Mouse (Mus musculus) neural tube, embryonic 11.5 days (tissue): Measurements from ENCODE around the gene Ctf2. TPM values are rescaled to one million over a fixed set of nuclear protein-coding genes. Genes with fewer than 3 reads are reported as not detected.

Experiments
- ATAC-seq: fragments of 200-750 bp; cut with Nextera tagmentation; 2 replicates; pipeline ENCODE4 v1.8.0; 2017; ENCODE audit warnings: moderate number of reproducible peaks, mild to moderate bottlenecking, moderate TSS enrichment, moderate library complexity; ENCODE audit not compliant: insufficient read depth, low FRiP score, low TSS enrichment
- DNase-seq: peaks from one replicate; pipeline ENCODE4 v3.0.0-alpha.2; 2015; ENCODE audit warnings: low spot score
- H3K27ac ChIP-seq: fragments of 300-500 bp; sonication (generic); 2 replicates; pipeline ENCODE4 v1.5.1; 2014; ENCODE audit warnings: low read depth, mild to moderate bottlenecking, low read length
- H3K27me3 ChIP-seq: fragments of 300-500 bp; sonication (generic); 2 replicates; pipeline ENCODE4 v1.6.1; 2014; ENCODE audit warnings: mild to moderate bottlenecking, low read length, mixed read lengths; ENCODE audit not compliant: control insufficient read depth, insufficient read depth
- H3K36me3 ChIP-seq: fragments of 300-500 bp; sonication (generic); 2 replicates; pipeline ENCODE4 v1.6.1; 2014; ENCODE audit warnings: mild to moderate bottlenecking, low read length, moderate library complexity, mixed read lengths; ENCODE audit not compliant: control insufficient read depth, insufficient read depth
- H3K4me1 ChIP-seq: fragments of 300-500 bp; sonication (generic); 2 replicates; pipeline ENCODE4 v1.6.1; 2014; ENCODE audit warnings: low read length, mixed read lengths; ENCODE audit not compliant: control insufficient read depth, insufficient read depth
- H3K4me2 ChIP-seq: fragments of 300-500 bp; sonication (generic); 2 replicates; pipeline ENCODE4 v1.6.1; 2014; ENCODE audit warnings: low read depth, mild to moderate bottlenecking, moderate library complexity
- H3K4me3 ChIP-seq: fragments of 300-500 bp; sonication (generic); 2 replicates; pipeline ENCODE4 v1.5.1; 2014; ENCODE audit warnings: low read depth, low read length
- H3K9ac ChIP-seq: fragments of 300-500 bp; sonication (generic); 2 replicates; pipeline ENCODE4 v1.6.1; 2014; ENCODE audit warnings: mild to moderate bottlenecking, low read length
- H3K9me3 ChIP-seq: fragments of 300-500 bp; sonication (generic); 2 replicates; pipeline ENCODE4 v1.6.1; 2016; ENCODE audit warnings: low read length; ENCODE audit not compliant: control insufficient read depth
- WGBS: fragments of 180-500 bp; shearing (Covaris S2); extraction: QIAGEN DNeasy Blood & Tissue Kit; methylation state at CpG from one replicate; pipeline ENCODE4 v1.1.7; 2014; 5-methylcytosine and 5-hydroxymethylcytosine counted together
- polyA plus RNA-seq: library from polyadenylated mRNA; unstranded; fragments of >200 nt; fragmentation: Nextera tagmentation; extraction: Ambion mirVana; gene quantifications from 2 replicates; pipeline ENCODE4 v1.2.1, GENCODE M21; 2014

The Ctf2 gene
- polyA plus RNA-seq, 1 experiment from 2014 or later = not detected

DNA sequence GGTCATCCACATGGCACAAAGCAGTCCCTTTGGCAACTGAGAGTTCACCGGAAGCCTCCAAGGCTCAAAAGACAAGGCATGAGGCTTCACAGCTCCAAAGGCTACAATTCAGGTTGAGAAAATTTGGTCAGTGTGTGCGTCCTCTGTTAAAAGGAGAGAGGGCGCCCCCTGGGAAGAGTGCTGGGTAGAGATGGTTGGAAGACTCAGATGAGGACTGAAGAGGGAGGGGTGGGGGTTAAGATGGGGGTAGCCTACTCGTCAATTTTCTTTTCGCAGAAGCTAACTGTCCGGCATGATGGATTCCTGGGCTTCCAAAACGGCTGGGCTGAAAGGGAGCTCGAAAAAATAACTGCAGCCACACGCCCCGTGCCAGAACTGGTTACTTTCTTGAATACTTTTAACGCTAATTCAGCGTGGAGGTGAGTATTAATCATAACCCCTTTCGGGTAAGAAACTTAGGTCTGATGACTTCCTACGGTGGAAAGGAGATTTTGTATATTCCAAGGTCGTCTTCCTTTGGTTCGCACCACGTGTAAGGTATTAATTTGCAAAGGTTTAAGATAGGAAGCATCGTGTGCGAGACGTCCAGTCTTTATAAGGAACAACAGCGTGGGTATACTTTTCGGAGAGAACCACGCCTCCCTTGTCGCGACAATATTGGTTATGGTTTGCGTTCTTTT lies 12.5 kb upstream of the Ctf2 start, which contains the start of gene Fbxl19:
Fbxl19 (plus strand) TSS at position 178 of the 680 bp plus-strand sequence.
- ATAC-seq = no peak
- peak within 1 kb of the TSS; percentile 92 for H3K9ac ChIP-seq

DNA sequence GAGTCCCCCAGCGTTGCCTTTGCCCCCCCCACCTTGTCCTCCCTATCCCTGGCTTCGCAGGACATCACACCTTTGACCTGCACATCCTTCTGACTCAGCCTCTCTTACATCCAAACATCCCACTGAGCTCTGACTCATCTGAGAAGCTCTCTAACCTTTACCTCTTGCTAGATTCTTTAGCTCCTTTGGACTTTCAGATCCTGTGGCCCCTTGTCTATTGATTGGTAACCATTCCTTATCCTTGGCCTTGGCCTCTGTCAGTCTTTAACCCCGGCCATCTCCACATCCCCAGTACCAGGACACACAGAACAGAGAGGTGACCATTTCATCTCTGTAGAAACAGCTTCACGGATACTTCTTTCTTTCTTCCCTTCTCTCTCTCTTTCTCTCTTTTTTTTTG lies 1.8 kb downstream of the Ctf2 start:
- Histone ChIP-seq H3K36me3 (no peaks in the 10 kb centered on the region), H3K9ac (no peak overlapping the region), H3K27ac (no peak overlapping the region), H3K4me2 (no peak overlapping the region), H3K4me1 (no peaks in the 10 kb centered on the region), H3K9me3 (no peaks in the 10 kb centered on the region), H3K27me3 (no peaks in the 10 kb centered on the region), H3K4me3 (no peak overlapping the region)
- no peak for DNase-seq
- 75% methylated on average over 4 of the region's 4 CpGs for WGBS
- ATAC-seq = no peak

More for the DNA sequence above, 12.5 kb upstream of the Ctf2 start, which contains the start of gene Fbxl19:
- Histone ChIP-seq H3K9me3 (no peaks in the 10 kb centered on the region), H3K27ac (peak within 1 kb of the TSS; percentile 89), H3K4me2 (peak within 1 kb of the TSS; percentile 87), H3K27me3 (no peaks in the 10 kb centered on the region), H3K4me3 (peak within 1 kb of the TSS; percentile 91), H3K4me1 (peaks cover 3% of the 10 kb centered on the region; the same call in 1 of the 2 replicates), H3K36me3 (peaks cover 4% of the 10 kb centered on the region)
- peak; percentile 80 for DNase-seq
- WGBS = 1% methylated on average over 26 of the region's 26 CpGs

DNA sequence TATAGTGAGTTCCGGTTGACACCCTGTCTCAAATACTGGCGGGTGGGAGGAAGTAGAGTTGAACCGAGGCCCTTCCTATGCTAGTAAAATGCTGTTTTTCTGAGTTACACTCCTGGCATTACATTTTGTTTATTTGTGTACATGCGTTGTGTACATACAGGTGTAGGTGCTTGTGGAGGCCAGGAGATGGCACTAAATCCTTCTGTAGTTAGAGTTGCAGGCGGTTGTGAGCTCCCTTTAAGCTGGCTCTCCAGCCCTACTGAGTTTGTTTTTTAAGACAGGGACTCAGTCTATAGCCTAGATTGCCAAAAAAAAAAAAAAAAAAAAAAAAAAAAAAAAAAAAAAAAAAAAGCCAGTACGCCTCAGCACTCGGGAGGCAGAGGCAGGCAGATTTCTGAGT lies 4.1 kb downstream of the Ctf2 start:
- Histone ChIP-seq H3K4me1 (no peaks in the 10 kb centered on the region), H3K27ac (no peak overlapping the region), H3K9me3 (no peaks in the 10 kb centered on the region), H3K4me2 (no peak overlapping the region), H3K27me3 (no peaks in the 10 kb centered on the region), H3K9ac (no peak overlapping the region), H3K4me3 (no peak overlapping the region), H3K36me3 (no peaks in the 10 kb centered on the region)
- WGBS = 86% methylated on average over 7 of the region's 7 CpGs
- no peak for DNase-seq
- ATAC-seq = no peak

DNA sequence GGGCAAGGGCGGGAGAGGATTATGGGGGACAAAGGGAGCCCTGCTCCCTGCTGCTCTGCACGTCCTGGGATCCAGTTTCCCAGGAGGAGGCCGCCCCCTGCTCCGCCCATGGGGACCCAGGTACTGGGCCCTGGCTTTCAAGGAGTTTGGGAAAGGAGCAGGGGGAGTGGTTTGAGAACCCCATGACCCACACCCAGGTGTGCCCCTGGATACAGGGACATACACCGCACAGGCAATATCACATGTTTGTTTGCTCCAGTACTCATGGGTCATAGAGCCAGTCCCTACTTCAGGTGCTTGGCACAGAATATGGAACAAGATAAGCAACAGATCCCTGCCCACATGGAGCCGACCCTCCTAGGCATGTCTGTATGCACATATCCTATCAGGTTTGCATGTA lies 6.0 kb downstream of the Ctf2 start:
- H3K27me3 ChIP-seq = no peaks in the 10 kb centered on the region
- WGBS = 57% methylated on average over 6 of the region's 6 CpGs
- H3K36me3 ChIP-seq = no peaks in the 10 kb centered on the region
- H3K9me3 ChIP-seq = no peaks in the 10 kb centered on the region
- DNase-seq (no peak), ATAC-seq (no peak)
- no peak overlapping the region for H3K4me3 ChIP-seq
- no peak overlapping the region for H3K27ac ChIP-seq
- no peaks in the 10 kb centered on the region for H3K4me1 ChIP-seq
- no peak overlapping the region for H3K4me2 ChIP-seq
- H3K9ac ChIP-seq = no peak overlapping the region

DNA sequence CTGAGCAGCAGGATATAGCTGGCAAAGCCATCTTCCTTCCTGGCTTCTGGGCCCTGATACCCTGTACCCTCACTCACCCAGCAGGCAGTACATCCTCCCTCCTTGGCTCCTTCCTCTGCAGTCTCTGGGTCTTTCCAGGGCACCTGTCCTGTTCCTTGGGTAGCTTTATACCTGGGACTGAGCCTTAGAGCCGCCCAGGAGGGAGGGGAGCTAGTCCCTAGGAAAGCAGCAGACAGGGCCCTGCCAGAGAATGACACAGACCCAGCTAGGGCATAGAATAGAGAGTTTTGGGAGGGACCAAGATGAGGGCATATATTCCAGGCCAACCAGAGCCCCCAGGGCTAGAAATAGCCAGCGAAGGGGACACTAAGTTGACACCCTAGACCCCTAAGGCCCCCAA lies 6.5 kb downstream of the Ctf2 start:
- Histone ChIP-seq H3K27ac (no peak overlapping the region), H3K9me3 (no peaks in the 10 kb centered on the region), H3K4me2 (no peak overlapping the region), H3K9ac (no peak overlapping the region), H3K4me1 (no peaks in the 10 kb centered on the region), H3K36me3 (no peaks in the 10 kb centered on the region), H3K27me3 (no peaks in the 10 kb centered on the region), H3K4me3 (no peak overlapping the region)
- DNase-seq = no peak
- no peak for ATAC-seq
- 40% methylated on average over 2 of the region's 2 CpGs for WGBS

DNA sequence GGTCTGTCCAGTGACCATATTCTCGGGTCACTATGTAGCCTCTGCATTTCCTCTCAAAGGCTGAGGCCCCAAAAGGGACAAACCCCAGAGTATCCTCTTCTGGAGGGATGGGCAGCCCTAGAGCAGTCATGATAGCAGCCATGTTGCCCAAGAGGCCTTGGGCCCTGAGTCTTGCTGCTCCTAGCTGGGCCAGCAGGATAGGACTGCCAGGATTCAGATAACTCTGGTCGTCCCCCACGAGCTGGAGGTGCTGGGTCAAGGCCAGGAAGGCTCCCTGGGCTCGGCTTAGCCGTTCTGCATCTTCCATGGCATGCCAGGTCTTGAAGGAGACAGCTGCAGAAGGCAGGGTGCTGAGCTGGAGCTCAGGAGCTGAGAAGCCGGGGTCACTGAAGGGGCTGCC lies 12.7 kb downstream of the Ctf2 start:
- Histone ChIP-seq H3K4me3 (no peak overlapping the region), H3K4me1 (no peaks in the 10 kb centered on the region), H3K27me3 (no peaks in the 10 kb centered on the region), H3K27ac (no peak overlapping the region), H3K9me3 (no peaks in the 10 kb centered on the region), H3K9ac (no peak overlapping the region), H3K36me3 (no peaks in the 10 kb centered on the region), H3K4me2 (no peak overlapping the region)
- DNase-seq = no peak
- ATAC-seq = no peak
- 96% methylated on average over 6 of the region's 6 CpGs for WGBS

DNA sequence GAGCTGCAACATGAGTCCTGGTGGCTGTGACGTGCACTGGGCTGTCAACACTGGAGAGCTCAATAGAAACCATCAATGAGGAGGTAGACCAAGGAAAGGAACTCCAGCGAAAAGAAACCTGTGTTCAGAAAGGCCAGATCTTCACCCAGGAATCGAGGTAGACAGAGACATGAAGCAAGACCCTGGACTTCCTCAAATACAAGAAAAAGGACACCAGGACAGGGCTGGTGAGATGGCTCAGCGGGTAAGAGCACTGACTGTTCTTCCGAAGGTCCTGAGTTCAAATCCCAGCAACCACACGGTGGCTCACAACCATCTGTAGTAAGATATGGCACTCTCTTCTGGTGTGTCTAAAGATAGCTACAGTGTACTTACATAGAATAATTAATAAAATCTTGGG lies 13.6 kb downstream of the Ctf2 start:
- 92% methylated on average over 6 of the region's 6 CpGs for WGBS
- ATAC-seq (no peak), DNase-seq (no peak)
- no peak overlapping the region for H3K9ac ChIP-seq
- no peaks in the 10 kb centered on the region for H3K36me3 ChIP-seq
- no peaks in the 10 kb centered on the region for H3K27me3 ChIP-seq
- H3K9me3 ChIP-seq = no peaks in the 10 kb centered on the region
- H3K27ac ChIP-seq = no peak overlapping the region
- H3K4me2 ChIP-seq = no peak overlapping the region
- no peaks in the 10 kb centered on the region for H3K4me1 ChIP-seq
- H3K4me3 ChIP-seq = no peak overlapping the region

DNA sequence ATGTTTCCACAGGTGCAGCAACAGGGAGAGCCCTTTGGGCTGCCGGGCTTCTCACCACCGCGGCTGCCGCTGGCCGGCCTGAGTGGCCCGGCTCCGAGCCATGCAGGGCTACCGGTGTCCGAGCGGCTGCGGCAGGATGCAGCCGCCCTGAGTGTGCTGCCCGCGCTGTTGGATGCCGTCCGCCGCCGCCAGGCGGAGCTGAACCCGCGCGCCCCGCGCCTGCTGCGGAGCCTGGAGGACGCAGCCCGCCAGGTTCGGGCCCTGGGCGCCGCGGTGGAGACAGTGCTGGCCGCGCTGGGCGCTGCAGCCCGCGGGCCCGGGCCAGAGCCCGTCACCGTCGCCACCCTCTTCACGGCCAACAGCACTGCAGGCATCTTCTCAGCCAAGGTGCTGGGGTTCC lies 15.0 kb downstream of the Ctf2 start:
- Histone ChIP-seq H3K9me3 (no peaks in the 10 kb centered on the region), H3K36me3 (no peaks in the 10 kb centered on the region), H3K4me3 (peak overlapping the region; percentile 26), H3K27me3 (no peaks in the 10 kb centered on the region), H3K4me1 (peaks cover 8% of the 10 kb centered on the region), H3K9ac (peak overlapping the region; percentile 68), H3K4me2 (peak overlapping the region; percentile 72), H3K27ac (no peak overlapping the region)
- DNase-seq = peak; percentile 70
- WGBS = under 1% methylated on average over 39 of the region's 41 CpGs
- ATAC-seq = peak; percentile 55

DNA sequence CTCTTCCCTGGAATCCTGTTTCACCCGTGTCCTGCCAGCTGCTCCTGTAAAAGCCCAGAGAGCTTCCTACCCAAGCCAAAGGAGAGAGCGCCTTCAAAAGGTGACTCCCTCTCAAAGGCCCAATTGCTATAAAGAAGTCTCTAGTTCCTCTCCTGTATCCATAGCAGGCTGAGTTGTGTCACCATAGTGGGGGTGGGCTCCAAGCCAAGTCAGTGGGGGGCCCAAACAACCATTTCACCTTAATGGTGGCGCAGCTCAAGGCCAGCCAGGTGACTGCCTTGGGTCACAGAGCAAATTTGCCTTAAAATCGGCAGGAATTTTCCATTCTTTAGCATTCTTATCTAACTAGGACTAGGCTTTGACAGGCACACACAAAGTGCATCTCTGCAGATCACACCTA lies 17.1 kb downstream of the Ctf2 start:
- Histone ChIP-seq H3K4me2 (no peak overlapping the region), H3K36me3 (no peaks in the 10 kb centered on the region), H3K27me3 (no peaks in the 10 kb centered on the region), H3K4me3 (no peak overlapping the region), H3K27ac (no peak overlapping the region), H3K9me3 (no peaks in the 10 kb centered on the region), H3K4me1 (peaks cover 12% of the 10 kb centered on the region), H3K9ac (no peak overlapping the region)
- ATAC-seq (no peak), DNase-seq (no peak)
- 88% methylated on average over 4 of the region's 4 CpGs for WGBS
